Mouse (Mus musculus) neutrophil, adult 59 days (primary cell): ENCODE measurements around the gene Mitd1. TPM values are rescaled to one million over a fixed set of nuclear protein-coding genes. Genes with fewer than 3 reads are reported as not detected.

Source experiments
- total RNA-seq, 2 experiments: library from RNA; stranded (reverse); gene quantifications; 1 replicate in 1 of 2; 2 replicates in 1 of 2; pipeline ENCODE4 v1.2.4; 2023

The Mitd1 gene
- total RNA-seq, result 1 to 10 TPM; 7.7 to 9.4 TPM

GRCm38 (mm10) chr1:37890025-37890652 lies at the start of gene Mitd1, which contains the start of gene Mrpl30:
Gene Mitd1 (minus strand): TSS chr1:37890411.
Gene Mrpl30 (plus strand): TSS chr1:37890477.

GRCm38 (mm10) chr1:37916393-37916792 lies 26.2 kb upstream of the Mitd1 start, which contains the start of gene Lyg2:
Gene Lyg2 (minus strand): TSS chr1:37916493.

GRCm38 (mm10) chr1:37871704-37872103 lies 18.5 kb downstream of the Mitd1 start, which contains the start of gene Lipt1:
Gene Lipt1 (plus strand): TSS chr1:37871738.

GRCm38 (mm10) chr1:37866286-37866685 lies 23.9 kb downstream of the Mitd1 start, which contains the start of gene Tsga10:
Gene Tsga10 (minus strand): TSS chr1:37866429.

Other genes with a start within 250 kb of the Mitd1 start
- gene 2010300C02Rik, start 170.3 kb downstream of the Mitd1 start, total RNA-seq, result under 1 TPM; 0.09 TPM
- 1 to 10 TPM; 5.6 to 6.8 TPM for gene Tsga10, start 24.0 kb downstream of the Mitd1 start, total RNA-seq
- gene Lipt1, start 18.7 kb downstream of the Mitd1 start, total RNA-seq, result 1 to 10 TPM in 1 of 2 experiments, under 1 TPM in 1; 0.31 to 1.4 TPM
- 10 to 100 TPM; 65.9 to 73.3 TPM for gene Mrpl30, start 66 bp upstream of the Mitd1 start, total RNA-seq
- not detected for gene Lyg2, start 26.1 kb upstream of the Mitd1 start, total RNA-seq
- gene Lyg1, start 67.3 kb upstream of the Mitd1 start, total RNA-seq, result not detected
- 10 to 100 TPM; 44.6 to 45.7 TPM for gene Txndc9, start 107.5 kb upstream of the Mitd1 start, total RNA-seq
- gene Eif5b, start 107.6 kb upstream of the Mitd1 start, total RNA-seq, result 10 to 100 TPM; 13.1 to 19.4 TPM
- gene Rev1, start 239.4 kb upstream of the Mitd1 start, total RNA-seq, result 10 to 100 TPM; 25.1 to 27.3 TPM